Mouse (Mus musculus) myocyte (in vitro differentiated cells): ENCODE measurements around the gene Tanc1. TPM values are rescaled to one million over a fixed set of nuclear protein-coding genes. Genes with fewer than 3 reads are reported as not detected.

Experiments used
- H3K27me3 ChIP-seq: one replicate; pipeline ENCODE4 v1.6.1; 2011; ENCODE audit not compliant: control insufficient read depth, insufficient read depth, insufficient read length
- H3K36me3 ChIP-seq: one replicate; pipeline ENCODE4 v1.6.1; 2011; ENCODE audit not compliant: control insufficient read depth, insufficient read depth
- H3K4me2 ChIP-seq: one replicate; pipeline ENCODE4 v1.6.1; 2011; ENCODE audit warnings: low read depth, control low read depth
- H3K4me3 ChIP-seq: one replicate; pipeline ENCODE4 v1.5.1; 2011; ENCODE audit warnings: mild to moderate bottlenecking, control low read depth, moderate library complexity
- H3K79me2 ChIP-seq: one replicate; pipeline ENCODE4 v1.6.1; 2011; ENCODE audit not compliant: control insufficient read depth, insufficient read depth
- H3ac ChIP-seq: one replicate; pipeline ENCODE4 v1.6.1; 2011; ENCODE audit not compliant: control insufficient read depth, insufficient read length
- CEBPB ChIP-seq: IDR thresholded peaks from 2 replicates; pipeline ENCODE4 v1.6.1; 2011; ENCODE audit warnings: mild to moderate bottlenecking, moderate library complexity; ENCODE audit not compliant: poor library complexity, insufficient read depth, severe bottlenecking
- E2F4 ChIP-seq: IDR thresholded peaks from one replicate; pipeline ENCODE4 v1.6.1; 2011; ENCODE audit warnings: mild to moderate bottlenecking, control low read depth, moderate library complexity; ENCODE audit not compliant: insufficient read depth
- MAX ChIP-seq: IDR thresholded peaks from one replicate; pipeline ENCODE4 v1.6.1; 2011; ENCODE audit warnings: low read depth, mild to moderate bottlenecking, control low read depth
- MYOD1 ChIP-seq, 3 experiments: IDR thresholded peaks; one replicate each; pipeline ENCODE4 v1.6.1; 2011; ENCODE audit warnings: control low read depth in 2 of 3, low read depth in 2 of 3, mild to moderate bottlenecking in 2 of 3, moderate library complexity in 1 of 3; ENCODE audit not compliant: insufficient read length in 2 of 3, control insufficient read depth in 1 of 3
- MYOG ChIP-seq, 3 experiments: IDR thresholded peaks; one replicate each; pipeline ENCODE4 v1.6.1; 2011; ENCODE audit warnings: control low read depth in 2 of 3, low read depth in 2 of 3, mild to moderate bottlenecking in 2 of 3; ENCODE audit not compliant: insufficient read length in 2 of 3, control insufficient read depth in 1 of 3, insufficient read depth in 1 of 3
- POLR2A ChIP-seq: IDR thresholded peaks from one replicate; pipeline ENCODE4 v1.6.1; 2011; ENCODE audit warnings: low read depth, mild to moderate bottlenecking, control low read depth, moderate library complexity; ENCODE audit not compliant: insufficient read length
- POLR2AphosphoS2 ChIP-seq: IDR thresholded peaks from one replicate; pipeline ENCODE4 v1.6.1; 2011; ENCODE audit warnings: low read depth, control low read depth; ENCODE audit not compliant: insufficient read length
- REST ChIP-seq: IDR thresholded peaks from one replicate; pipeline ENCODE4 v1.6.1; 2011; ENCODE audit warnings: mild to moderate bottlenecking, control low read depth, moderate library complexity; ENCODE audit not compliant: insufficient read depth, insufficient read length
- SRF ChIP-seq: IDR thresholded peaks from one replicate; pipeline ENCODE4 v1.6.1; 2011; ENCODE audit warnings: low read depth; ENCODE audit not compliant: control insufficient read depth, insufficient read length
- TCF12 ChIP-seq: IDR thresholded peaks from one replicate; pipeline ENCODE4 v1.6.1; 2011; ENCODE audit warnings: mild to moderate bottlenecking, control low read depth; ENCODE audit not compliant: poor library complexity, insufficient read depth, severe bottlenecking
- TCF3 ChIP-seq: IDR thresholded peaks from one replicate; pipeline ENCODE4 v1.6.1; 2011; ENCODE audit warnings: low read depth, control low read depth; ENCODE audit not compliant: insufficient read length
- USF1 ChIP-seq: IDR thresholded peaks from one replicate; pipeline ENCODE4 v1.6.1; 2011; ENCODE audit warnings: low read depth, mild to moderate bottlenecking, control low read depth, moderate library complexity
- polyA plus RNA-seq: library from polyadenylated mRNA; unstranded; fragments of >200 nt; fragmentation: generic; extraction: Trizol; gene quantifications from one replicate; pipeline ENCODE4 v1.2.1, GENCODE M21; 2012; ENCODE audit warnings: missing spikeins

Tanc1 gene
- polyA plus RNA-seq, 1 experiment = 24.7 TPM

- no peak for TF ChIP-seq MYOD1 (IDR thresholded peaks at IDR 0.05; ENCODE audit: control insufficient read depth in 1 of 3, insufficient read length in 2 of 3, low read depth in 2 of 3)
- no peak for TF ChIP-seq SRF
- no peak for TF ChIP-seq USF1
- no peak for TF ChIP-seq TCF3
- TF ChIP-seq POLR2AphosphoS2 = no peak
- no peak for TF ChIP-seq E2F4
- TF ChIP-seq MAX = no peak
- Histone ChIP-seq H3K4me3 (no peak overlapping the region), H3K79me2 (no peaks in the 10 kb centered on the region), H3K36me3 (no peaks in the 10 kb centered on the region), H3ac (no peak overlapping the region), H3K4me2 (no peak overlapping the region), H3K27me3 (no peaks in the 10 kb centered on the region)
Observed at GRCm38 (mm10) chr2:59580939-59581338, 30.9 kb upstream of the Tanc1 start.

- no peaks in the 10 kb centered on the region for H3K36me3 ChIP-seq
- no peak overlapping the region for H3K4me2 ChIP-seq
- H3K79me2 ChIP-seq = no peaks in the 10 kb centered on the region
- TF ChIP-seq SRF = no peak
- no peak for TF ChIP-seq MYOD1 (IDR thresholded peaks at IDR 0.05; ENCODE audit: control insufficient read depth in 1 of 3, insufficient read length in 2 of 3, low read depth in 2 of 3)
- no peak for TF ChIP-seq POLR2AphosphoS2
- no peak for TF ChIP-seq MAX
- TF ChIP-seq CEBPB = no peak
- no peak for TF ChIP-seq MYOG (IDR thresholded peaks at IDR 0.05; ENCODE audit: control insufficient read depth in 1 of 3, insufficient read depth in 1 of 3, insufficient read length in 2 of 3, low read depth in 2 of 3)
- no peak for TF ChIP-seq TCF3
- TF ChIP-seq REST = no peak
- TF ChIP-seq E2F4 = no peak
- no peak for TF ChIP-seq TCF12
- TF ChIP-seq USF1 = no peak
- TF ChIP-seq POLR2A = no peak
- no peak overlapping the region for H3ac ChIP-seq
- no peaks in the 10 kb centered on the region for H3K27me3 ChIP-seq
- no peak overlapping the region for H3K4me3 ChIP-seq
Observed at GRCm38 (mm10) chr2:59583961-59584360, 27.9 kb upstream of the Tanc1 start.

- Histone ChIP-seq H3K27me3 (no peaks in the 10 kb centered on the region), H3K4me3 (no peak overlapping the region), H3K4me2 (peak overlapping the region; percentile 41), H3K36me3 (no peaks in the 10 kb centered on the region), H3K79me2 (no peaks in the 10 kb centered on the region), H3ac (no peak overlapping the region)
- TF ChIP-seq MYOG (IDR thresholded peaks at IDR 0.05; ENCODE audit: control insufficient read depth in 1 of 3, insufficient read depth in 1 of 3, insufficient read length in 2 of 3, low read depth in 2 of 3) (no peak), USF1 (peak; percentile 69)
Observed at GRCm38 (mm10) chr2:59587387-59588095, 24.3 kb upstream of the Tanc1 start.

- TF ChIP-seq TCF3 = no peak
- TF ChIP-seq SRF = no peak
- TF ChIP-seq MYOD1 (IDR thresholded peaks at IDR 0.05; ENCODE audit: control insufficient read depth in 1 of 3, insufficient read length in 2 of 3, low read depth in 2 of 3) = no peak
- no peak for TF ChIP-seq POLR2AphosphoS2
- no peak overlapping the region for H3ac ChIP-seq
- no peak overlapping the region for H3K4me2 ChIP-seq
- no peaks in the 10 kb centered on the region for H3K36me3 ChIP-seq
- H3K4me3 ChIP-seq = no peak overlapping the region
- no peaks in the 10 kb centered on the region for H3K79me2 ChIP-seq
- no peaks in the 10 kb centered on the region for H3K27me3 ChIP-seq
Observed at GRCm38 (mm10) chr2:59588096-59588405, 23.8 kb upstream of the Tanc1 start.

- peak overlapping the region; percentile 72 for H3K4me2 ChIP-seq
- H3K79me2 ChIP-seq = no peaks in the 10 kb centered on the region
- H3K4me3 ChIP-seq = no peak overlapping the region
Observed at GRCm38 (mm10) chr2:59593341-59593902, 18.4 kb upstream of the Tanc1 start.

More at GRCm38 (mm10) chr2:59593341-59593902, 18.4 kb upstream of the Tanc1 start:
- TF ChIP-seq POLR2AphosphoS2 (no peak), CEBPB (peak; percentile 91), POLR2A (no peak), MYOG (IDR thresholded peaks at IDR 0.05; ENCODE audit: control insufficient read depth in 1 of 3, insufficient read depth in 1 of 3, insufficient read length in 2 of 3, low read depth in 2 of 3) (no peak)
- Histone ChIP-seq H3K27me3 (no peaks in the 10 kb centered on the region), H3ac (no peak overlapping the region), H3K36me3 (no peaks in the 10 kb centered on the region)
